8 mouse cellular contexts compared by ENCODE assay signal in the genomic region with DNA sequence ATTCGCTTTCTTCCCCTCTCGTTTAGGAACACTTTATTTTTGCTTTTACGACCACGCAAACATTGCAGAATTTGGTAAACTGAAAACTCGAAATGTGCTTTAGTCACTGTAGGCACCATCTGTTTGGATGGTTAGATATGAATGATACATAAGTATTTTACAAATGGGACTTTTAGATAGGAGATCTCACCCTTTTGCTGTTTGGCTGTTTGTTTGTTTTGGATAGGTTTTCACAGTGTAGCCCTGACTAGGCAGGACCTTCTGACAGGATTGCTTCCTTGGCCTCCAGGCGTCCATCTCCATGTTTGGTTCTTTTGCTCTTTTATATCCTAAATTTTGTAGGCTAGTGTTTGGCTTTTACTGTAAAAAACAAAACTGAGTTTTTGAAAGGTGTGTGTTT. TPM values are rescaled to one million over a fixed set of nuclear protein-coding genes. Genes with fewer than 3 reads are reported as not detected.
DNase-seq lines count a peak whose midpoint lies in the region; ATAC-seq and TF ChIP-seq lines count a peak whose summit lies in the region.

No protein-coding gene starts in this region.

- H3K27ac ChIP-seq in heart, embryonic 13.5 days (replicated peaks): peak overlapping the region; percentile 92
- no peak overlapping the region; the same call in 1 of the 2 replicates for H3K27ac ChIP-seq in forebrain, embryonic 14.5 days (ENCODE audit: low read depth, low read length)

- peak overlapping the region; percentile 84 for H3K4me2 ChIP-seq in heart, embryonic 13.5 days
- peak overlapping the region; percentile 82 for H3K4me2 ChIP-seq in forebrain, embryonic 14.5 days (ENCODE audit: low read length)

- peaks cover 35% of the 10 kb centered on the region for H3K4me1 ChIP-seq in heart, embryonic 13.5 days
- peaks cover 30% of the 10 kb centered on the region for H3K4me1 ChIP-seq in G1E (ENCODE audit: insufficient read depth, low read depth, low read length)
- peaks cover 23% of the 10 kb centered on the region for H3K4me1 ChIP-seq in forebrain, embryonic 14.5 days (ENCODE audit: control insufficient read depth, insufficient read depth, low read length)

- H3K4me3 ChIP-seq in heart, embryonic 13.5 days: peak overlapping the region; percentile 93
- peak overlapping the region; percentile 93 for H3K4me3 ChIP-seq in G1E (ENCODE audit: low read depth, low read length)
- peak overlapping the region; percentile 73 for H3K4me3 ChIP-seq in forebrain, embryonic 14.5 days (ENCODE audit: low read depth, low read length)

- intact Hi-C loops in heart, postnatal 36 days (cut with DNase I): loop anchor here (2.0 kb wide), 1 partner anchor 96 kb away; a partner anchor contains a TSS

- H3K9ac ChIP-seq in heart, embryonic 13.5 days: peak overlapping the region; percentile 98
- H3K9ac ChIP-seq in forebrain, embryonic 14.5 days (ENCODE audit: low read length): peak overlapping the region; percentile 91

- H3K27me3 ChIP-seq in heart, embryonic 13.5 days (replicated peaks): no peaks in the 10 kb centered on the region
- no peaks in the 10 kb centered on the region for H3K27me3 ChIP-seq in G1E (ENCODE audit: insufficient read depth, low read length)
- no peaks in the 10 kb centered on the region for H3K27me3 ChIP-seq in forebrain, embryonic 14.5 days (replicated peaks; ENCODE audit: control insufficient read depth, insufficient read depth, low read length)

- no peak for TF ChIP-seq CTCF in G1E (IDR thresholded peaks at IDR 0.05; ENCODE audit: low read depth, low read length)

- peaks cover 3% of the 10 kb centered on the region for H3K36me3 ChIP-seq in heart, embryonic 13.5 days
- H3K36me3 ChIP-seq in G1E (replicated peaks): peaks cover 13% of the 10 kb centered on the region
- no peaks in the 10 kb centered on the region for H3K36me3 ChIP-seq in forebrain, embryonic 14.5 days (ENCODE audit: control insufficient read depth, insufficient read depth, low read length)

- ATAC-seq in heart, embryonic 13.5 days (ENCODE audit: extremely low read depth, insufficient number of reproducible peaks, low FRiP score, low TSS enrichment): no peak
- no peak for ATAC-seq in G1E (ENCODE audit: extremely low read depth, insufficient number of reproducible peaks, low FRiP score, poor library complexity, severe bottlenecking)
- no peak for ATAC-seq in forebrain, embryonic 14.5 days
- peak; percentile 24; the same call in 1 of the 2 replicates for ATAC-seq in megakaryocyte-erythroid progenitor cell, adult 5-6 weeks (replicated peaks; ENCODE audit: low FRiP score, low TSS enrichment, poor library complexity, severe bottlenecking)
- ATAC-seq in megakaryocyte progenitor cell, adult 5-6 weeks (replicated peaks; ENCODE audit: poor library complexity): no peak

- no peaks in the 10 kb centered on the region for H3K9me3 ChIP-seq in heart, embryonic 13.5 days
- H3K9me3 ChIP-seq in G1E (replicated peaks): no peaks in the 10 kb centered on the region
- H3K9me3 ChIP-seq in forebrain, embryonic 14.5 days (replicated peaks; ENCODE audit: control insufficient read depth, low read length): no peaks in the 10 kb centered on the region

- 1% methylated on average over 6 of the region's 6 CpGs for WGBS in heart, embryonic 13.5 days
- 2% methylated on average over 6 of the region's 6 CpGs for WGBS in forebrain, embryonic 14.5 days

- DNase-seq in heart, postnatal 36 days: no peak
- no peak for DNase-seq in G1E (ENCODE audit: low spot score)
- DNase-seq in forebrain, embryonic 14.5 days (ENCODE audit: low spot score): peak; percentile 8
- no peak for DNase-seq in thymus, postnatal 25 days
- no peak for DNase-seq in adrenal gland, postnatal 4 days (ENCODE audit: low spot score in 2 of 2)

RNA-seq across cellular contexts. Expression of a gene that starts 0.8 kb away (rescaled TPM):
- polyA plus RNA-seq in heart, embryonic 13.5 days (2015; fragmentation: Nextera tagmentation; extraction: Ambion mirVana): 49.2 and 56.3 TPM in 2 replicates
- total RNA-seq in heart, postnatal 36 days (2021): 10 to 100 TPM in 1 of 2 experiments, 1 to 10 TPM in 1; 10.0 to 10.7 TPM
- total RNA-seq in G1E (2014; fragmentation: Nextera tagmentation) (88.1 and 91.7 TPM in 2 replicates), G1E (2017) (30.3 and 30.4 TPM in 2 replicates)
- polyA plus RNA-seq in G1E (2012): 3.0 and 7.7 TPM in 2 replicates
- 75.2 and 92.5 TPM in 2 replicates for polyA plus RNA-seq in forebrain, embryonic 14.5 days (2014; fragmentation: Nextera tagmentation; extraction: Ambion mirVana)
- 47.9 and 53.6 TPM in 2 replicates for total RNA-seq in megakaryocyte-erythroid progenitor cell, adult 5-6 weeks (2014; fragmentation: Nextera tagmentation)
- total RNA-seq in megakaryocyte-erythroid progenitor cell, adult 5-6 weeks (2017): 22.3 and 30.7 TPM in 2 replicates
- total RNA-seq in megakaryocyte progenitor cell, adult 5-6 weeks (2015): 41.5 and 60.7 TPM in 2 replicates
- total RNA-seq in megakaryocyte progenitor cell, adult 5-6 weeks (2017): 20.9 and 24.5 TPM in 2 replicates
- 10 to 100 TPM; 47.4 to 48.9 TPM for total RNA-seq in adrenal gland, postnatal 4 days (2021)
